Mouse (Mus musculus): ENCODE data around the gene Cfap45.

Cfap45 gene

DNA sequence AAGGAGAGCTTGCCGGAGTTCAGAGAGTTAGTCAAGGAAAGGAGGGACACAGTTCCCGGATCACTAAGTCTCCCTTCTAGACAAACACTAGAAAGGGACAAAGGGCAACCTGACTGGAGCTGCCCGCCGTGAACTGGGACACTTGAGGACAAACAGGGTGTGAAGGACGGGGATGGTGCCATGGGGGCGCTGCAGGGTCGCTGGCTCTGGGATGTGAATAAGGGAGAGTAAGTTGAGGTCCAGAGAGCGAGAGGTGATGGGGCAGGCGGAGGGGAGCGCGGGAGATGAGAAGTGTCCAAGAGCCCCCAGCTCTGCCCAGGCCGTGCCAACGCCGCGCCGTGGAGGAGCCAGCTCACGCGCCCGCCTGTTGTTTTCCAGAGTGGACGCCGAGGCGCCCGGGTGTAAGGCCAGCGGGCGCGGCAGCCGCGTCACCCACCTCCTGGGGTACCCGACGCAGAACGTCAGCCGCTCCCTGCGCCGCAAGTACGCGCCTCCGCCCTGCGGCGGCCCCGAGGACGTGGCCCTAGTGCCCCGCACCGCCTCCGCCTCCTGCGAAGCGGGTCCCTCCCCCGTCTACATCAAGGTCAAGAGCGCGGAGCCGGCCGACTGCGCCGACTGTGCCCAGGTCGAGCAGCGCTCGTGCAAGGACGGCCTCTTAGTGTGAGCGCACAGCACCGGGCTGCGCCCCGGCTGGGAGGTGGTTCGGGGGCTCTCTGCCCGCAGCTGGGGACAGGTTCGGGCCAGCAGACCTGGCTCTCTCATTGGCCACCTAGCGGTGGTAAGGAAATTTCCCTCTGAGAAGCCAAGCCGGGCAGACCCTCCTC, 42.3 kb downstream of the Cfap45 start:
- peak; percentile 83 for DNase-seq (ENCODE audit: low spot score)

DNA sequence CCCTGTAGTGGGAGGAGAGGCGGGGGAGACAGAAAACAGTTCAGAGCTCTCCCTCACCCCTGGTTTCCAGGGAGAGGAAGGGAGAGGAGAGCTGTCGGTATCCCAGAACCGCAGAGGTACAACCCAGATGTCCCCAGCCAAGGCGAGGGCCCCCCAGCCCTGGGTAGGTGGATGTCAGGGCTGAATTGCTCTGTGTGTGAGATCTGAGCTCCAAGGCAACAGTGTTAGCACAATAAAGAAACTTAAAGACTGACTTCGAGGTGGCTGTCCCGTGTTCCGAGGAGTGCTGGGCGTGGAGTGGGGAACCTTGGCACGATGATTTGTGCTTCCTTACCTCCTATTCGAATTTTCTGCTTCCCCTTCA, 42.8 kb downstream of the Cfap45 start:
- no peak for DNase-seq (ENCODE audit: low spot score)

DNA sequence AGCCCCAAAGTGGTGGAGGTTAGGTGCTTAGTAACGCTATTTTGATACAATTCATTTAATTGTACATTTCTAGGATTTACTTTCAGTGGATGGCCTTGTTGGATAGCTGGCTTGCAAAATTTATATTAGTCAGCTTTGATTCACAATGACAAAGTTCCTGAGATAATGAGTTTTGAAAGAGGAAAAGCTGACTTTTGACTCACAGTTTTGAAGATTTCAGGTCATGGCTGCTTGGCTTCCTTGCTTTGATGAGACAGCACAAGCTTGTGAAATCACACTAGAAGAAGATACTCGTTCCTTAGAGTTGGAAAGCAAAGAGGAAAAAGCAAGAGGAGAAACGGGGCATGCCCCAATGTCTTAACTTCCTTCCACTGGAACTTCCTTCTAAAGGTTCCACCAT, 45.5 kb downstream of the Cfap45 start:
- no peak for DNase-seq (ENCODE audit: low spot score)

DNA sequence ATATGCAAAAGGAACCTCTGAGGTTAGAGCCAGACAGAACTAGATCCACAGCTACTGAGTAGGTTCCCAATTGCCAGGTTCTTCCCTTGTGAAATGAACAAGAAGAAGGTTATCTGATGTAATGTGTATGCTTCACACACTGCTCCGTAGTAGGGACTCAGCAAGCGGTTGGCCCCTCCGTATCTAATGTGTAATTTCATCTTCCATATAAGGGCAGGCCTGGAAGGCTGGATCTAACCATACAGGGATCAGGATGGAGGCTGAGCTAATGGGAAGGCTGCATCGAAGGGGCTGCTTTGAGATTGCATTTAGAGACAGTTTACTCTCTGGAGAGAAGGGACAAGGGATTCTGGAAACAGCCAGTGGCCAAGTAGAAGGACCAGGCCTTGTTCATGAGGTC, 47.2 kb downstream of the Cfap45 start:
- DNase-seq (ENCODE audit: low spot score), result no peak

DNA sequence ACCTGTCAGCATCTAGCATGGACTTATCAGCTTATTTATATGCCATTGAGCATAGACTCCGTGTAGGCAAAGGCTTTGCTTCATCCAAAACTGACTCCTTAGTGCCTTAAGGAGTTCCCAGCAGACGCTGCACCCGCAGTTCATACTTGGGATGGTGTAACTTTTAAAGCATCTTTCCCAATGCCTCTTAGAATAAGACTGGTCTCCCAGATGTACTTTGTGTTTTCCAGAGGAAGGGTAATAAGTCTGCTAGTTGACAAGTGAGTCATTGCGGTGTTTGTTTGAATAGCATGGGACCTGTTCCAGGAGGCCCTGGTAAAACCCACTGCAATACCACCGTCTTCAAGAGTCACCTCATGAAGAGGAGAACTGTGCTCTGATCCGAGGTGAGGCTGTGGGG, 59.5 kb downstream of the Cfap45 start:
- no peak for DNase-seq (ENCODE audit: low spot score)

DNA sequence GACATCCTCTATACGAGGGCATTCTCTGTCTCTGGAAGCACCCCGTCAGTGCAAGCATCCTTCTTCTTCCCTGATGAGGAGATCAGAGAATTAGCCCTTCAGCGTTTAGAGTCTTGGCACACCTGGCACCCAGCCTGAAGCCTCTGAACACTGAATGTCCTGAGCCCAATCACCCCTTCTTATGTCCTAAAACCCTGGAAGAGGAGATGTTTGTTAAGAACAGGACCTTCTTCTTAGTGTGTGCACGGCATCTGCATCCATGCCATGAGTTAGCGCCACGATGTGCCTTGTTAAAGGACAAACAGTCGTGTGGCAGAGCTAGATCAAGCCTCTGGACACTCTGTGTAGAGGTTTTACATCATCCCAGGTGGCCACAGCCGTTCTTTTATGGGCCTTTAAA, 61.8 kb downstream of the Cfap45 start:
- DNase-seq (ENCODE audit: low spot score), result no peak

DNA sequence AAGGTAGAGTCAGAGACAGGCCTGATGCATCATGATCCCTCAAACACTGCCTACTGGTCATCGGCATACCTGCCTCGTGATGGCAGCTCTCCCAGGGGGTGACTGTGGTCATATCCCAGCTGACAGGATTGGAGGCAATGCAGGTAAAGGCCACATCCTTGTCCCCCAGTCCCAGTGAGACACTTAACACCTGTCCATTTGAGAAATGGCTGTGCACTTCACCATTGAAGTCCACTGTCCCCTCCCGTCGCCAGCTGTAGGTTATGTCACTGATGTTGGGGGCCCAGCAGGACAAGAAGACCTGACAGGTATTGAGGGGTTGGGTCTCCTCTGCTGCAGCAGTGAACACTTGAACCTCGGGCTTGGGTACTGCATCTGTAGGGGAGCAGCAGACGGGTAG, 63.7 kb downstream of the Cfap45 start:
- DNase-seq (ENCODE audit: low spot score), result no peak

DNA sequence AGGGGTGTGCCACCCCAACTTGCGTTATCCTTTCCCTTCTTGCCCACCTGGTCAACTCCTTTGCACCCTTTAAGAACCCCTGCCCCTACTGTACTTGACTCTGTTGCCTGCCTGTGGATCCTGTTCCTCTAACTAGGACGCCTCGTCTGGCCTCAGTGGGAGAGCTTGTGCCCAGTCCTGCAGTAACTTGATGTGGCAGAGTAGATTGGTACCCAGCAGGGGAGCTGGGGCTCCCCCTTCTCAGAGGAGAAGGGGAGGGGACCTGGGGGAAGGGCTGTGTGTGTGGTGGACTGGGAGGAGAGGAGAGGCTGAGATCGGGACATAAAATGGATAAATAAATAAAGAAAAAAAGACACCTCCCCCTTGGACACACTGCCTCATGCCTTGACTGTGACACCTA, 64.4 kb downstream of the Cfap45 start:
- DNase-seq (ENCODE audit: low spot score), result no peak

DNA sequence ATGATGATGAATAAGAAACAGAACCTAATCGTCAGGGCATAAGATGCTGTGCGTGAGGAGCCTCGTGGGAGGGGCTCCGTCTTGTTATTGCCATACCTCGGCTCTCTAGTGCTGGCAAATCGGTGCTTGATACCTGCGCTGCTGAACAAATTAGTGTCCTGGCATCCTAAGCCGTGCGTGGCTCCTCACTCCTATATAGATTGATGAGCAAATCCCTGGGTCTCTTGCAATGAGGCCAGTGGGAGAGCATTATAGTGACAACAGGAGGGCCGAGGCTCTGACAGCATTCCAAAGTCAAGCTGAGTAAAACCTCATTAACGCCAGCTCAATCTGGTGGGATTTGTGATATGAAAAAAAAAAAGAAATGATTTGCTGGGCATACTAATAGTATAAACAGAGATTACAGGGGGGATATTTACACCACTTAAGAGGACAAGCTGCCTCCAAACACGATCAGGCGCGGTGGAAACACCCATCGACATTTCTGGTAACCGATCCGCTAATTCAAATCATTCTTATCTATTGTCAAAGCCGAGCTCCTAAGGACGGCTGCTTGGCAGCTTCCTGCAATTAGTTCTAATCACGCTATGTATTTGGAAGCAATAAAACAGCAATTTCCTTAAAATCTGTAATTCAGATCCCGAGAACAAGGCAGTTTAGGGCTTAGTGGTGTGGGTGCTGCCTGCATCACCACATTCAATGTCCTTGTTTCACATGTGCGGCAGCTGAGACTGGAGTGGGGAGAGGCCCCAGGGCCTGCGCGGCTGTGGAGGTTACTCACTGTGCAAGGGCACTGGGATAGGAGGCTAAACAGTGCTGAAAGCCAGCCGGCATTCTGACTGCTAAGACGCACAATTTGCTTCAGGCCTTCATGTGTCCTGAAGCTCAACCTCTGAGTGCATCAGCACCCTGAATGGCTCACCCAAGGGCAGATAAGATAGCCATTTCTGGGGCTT, 65.3 kb downstream of the Cfap45 start:
- peak; percentile 35 for DNase-seq (ENCODE audit: low spot score)

DNA sequence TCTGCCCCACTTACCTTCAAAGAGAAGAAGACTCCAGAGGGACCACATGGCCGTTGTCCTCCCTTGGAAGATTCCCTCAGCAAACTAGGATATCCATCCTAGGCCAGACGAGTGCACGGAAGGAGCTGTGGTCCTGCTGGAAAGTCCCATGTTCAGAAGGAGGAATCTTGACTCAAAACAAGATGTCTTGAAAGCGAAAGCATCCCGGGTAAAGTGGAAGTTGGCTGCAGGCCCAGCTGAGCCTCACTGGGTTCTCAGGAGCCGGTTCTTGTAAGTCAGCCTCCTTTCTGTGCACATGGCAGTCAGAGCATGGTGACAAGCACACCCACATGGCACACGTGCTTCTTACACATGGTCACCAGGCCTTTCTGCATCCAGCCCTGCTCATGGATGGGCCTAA, 69.8 kb downstream of the Cfap45 start, which contains the start of gene Slamf8:
Slamf8 (minus strand) TSS at position 184 of the 400 bp plus-strand sequence.
- DNase-seq (ENCODE audit: low spot score), result no peak

DNA sequence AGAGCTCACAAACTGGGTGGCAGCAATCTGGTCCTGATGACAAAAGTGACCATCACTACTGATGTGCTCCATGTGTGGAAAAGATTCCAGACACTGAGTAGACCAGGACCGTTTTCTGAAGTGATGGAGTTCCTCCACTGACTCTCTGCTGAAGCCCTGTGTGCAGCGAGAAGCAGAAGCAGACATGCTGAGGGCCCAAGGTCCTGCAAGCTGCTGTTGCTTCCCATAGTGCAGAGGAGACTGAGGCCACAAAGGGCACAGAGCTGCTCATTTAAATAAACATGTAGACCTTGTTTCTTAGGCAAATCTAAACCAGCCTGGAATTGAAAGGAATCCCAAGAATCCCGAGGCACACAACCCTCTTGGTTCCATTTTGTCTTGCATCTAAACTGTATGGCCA, 72.7 kb downstream of the Cfap45 start:
- DNase-seq (ENCODE audit: low spot score), result no peak

DNA sequence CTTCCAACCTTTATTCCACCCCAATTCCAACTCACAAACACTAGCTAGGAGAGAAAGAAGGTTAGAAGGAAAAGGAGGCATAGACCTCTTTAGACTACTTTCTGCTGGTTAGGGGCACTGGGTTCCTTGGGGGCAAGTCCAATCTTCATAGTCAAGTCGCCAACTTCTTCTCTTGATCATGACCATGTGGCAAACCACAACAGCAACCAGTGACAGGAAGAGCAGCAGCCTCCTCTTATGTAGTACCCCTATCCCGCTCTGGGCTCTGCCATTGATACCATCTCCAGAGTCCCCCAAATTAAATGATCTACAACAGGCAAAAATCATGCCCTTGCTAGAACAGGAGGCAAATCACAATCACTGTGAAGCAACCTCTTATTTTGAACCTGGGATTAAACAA, 73.4 kb downstream of the Cfap45 start:
- no peak for DNase-seq (ENCODE audit: low spot score)

DNA sequence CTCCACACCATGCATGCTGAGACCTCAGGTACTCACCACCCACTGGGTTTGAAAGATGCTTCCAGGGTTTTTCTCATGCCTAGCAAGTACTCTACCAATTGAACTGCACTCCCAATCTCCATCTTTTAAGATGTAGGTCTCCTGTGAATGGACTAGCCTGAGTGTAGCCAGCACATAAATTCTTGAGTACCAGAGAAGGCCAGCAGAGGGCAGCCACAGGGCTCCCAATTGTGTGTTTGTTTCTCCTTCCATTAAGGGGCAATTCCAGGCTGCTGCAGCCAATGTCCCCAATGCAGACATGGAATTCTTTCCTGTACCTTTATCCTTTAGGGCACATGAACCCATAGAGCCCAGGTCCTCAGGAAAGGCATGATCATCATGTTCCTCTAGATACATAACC, 73.9 kb downstream of the Cfap45 start:
- DNase-seq (ENCODE audit: low spot score), result peak; percentile 67

All from embryo, embryonic 10 days (tissue).